Mouse (Mus musculus): Measurements from ENCODE around the gene Gm13290.
"Not testable (repeated sequence)": the region's sequence is repeated elsewhere in the genome, so short reads cannot be mapped to it uniquely, and the experiment has no call there.

GRCm38 (mm10) chr4:88781831-88782230 lies 8.2 kb downstream of the Gm13290 start, which contains the start of gene Ifnz:
- TF ChIP-seq ZNF384 (IDR thresholded peaks at IDR 0.05; ENCODE audit: low read depth, low read length); EP300 (IDR thresholded peaks at IDR 0.05; ENCODE audit: low read length); CTCF (conservative IDR thresholded peaks at IDR 0.05 in 1 of 2, IDR thresholded peaks at IDR 0.05 in 1 of 2; ENCODE audit: low read depth in 2 of 2, low read length in 2 of 2); ZKSCAN1 (IDR thresholded peaks at IDR 0.05; ENCODE audit: borderline replicate concordance, low read depth, low read length); IRF4 (IDR thresholded peaks at IDR 0.05; ENCODE audit: low read depth, low read length); POLR2AphosphoS2 (IDR thresholded peaks at IDR 0.05; ENCODE audit: low read depth, low read length); POLR2A (IDR thresholded peaks at IDR 0.05; ENCODE audit: low read depth, low read length); TCF12 (IDR thresholded peaks at IDR 0.05; ENCODE audit: low read depth, low read length): not testable (repeated sequence)

Data from CH12.LX (cell line).